Comparison of ENCODE assay signal across 9 mouse cellular contexts in genomic region chr17:62852822-62853608, GRCm38 (mm10). TPM values are rescaled to one million over a fixed set of nuclear protein-coding genes. Genes with fewer than 3 reads are reported as not detected.
DNase-seq lines count a peak whose midpoint lies in the region; ATAC-seq and TF ChIP-seq lines count a peak whose summit lies in the region.
"Had no signal": no experiment of that assay in that cellular context is flagged by ENCODE, and none has a peak within 500 bp of the region (broad histone marks: within the 10 kb centered on the region; RNA-seq: fewer than 3 reads in every experiment).

No protein-coding gene starts in this region.

- TF ChIP-seq CTCF in midbrain, postnatal 0 days (IDR thresholded peaks at IDR 0.05): no peak

- H3K9me3 ChIP-seq in intestine, embryonic 14.5 days (ENCODE audit: control insufficient read depth, low read length): no peaks in the 10 kb centered on the region
- no peaks in the 10 kb centered on the region for H3K9me3 ChIP-seq in intestine, embryonic 16.5 days (ENCODE audit: control insufficient read depth, low read length)
- H3K9me3 ChIP-seq in forebrain, embryonic 16.5 days (ENCODE audit: control insufficient read depth, low read length): no peaks in the 10 kb centered on the region
- no peaks in the 10 kb centered on the region for H3K9me3 ChIP-seq in midbrain, postnatal 0 days (ENCODE audit: low read length)
- H3K9me3 ChIP-seq: lung, embryonic 15.5 days had no signal

- H3K27ac ChIP-seq in intestine, embryonic 14.5 days (ENCODE audit: low read depth): no peak overlapping the region
- H3K27ac ChIP-seq in intestine, embryonic 16.5 days (ENCODE audit: low read length): no peak overlapping the region
- no peak overlapping the region for H3K27ac ChIP-seq in forebrain, embryonic 16.5 days (ENCODE audit: low read length)
- H3K27ac ChIP-seq in midbrain, postnatal 0 days (ENCODE audit: low read depth, low read length): no peak overlapping the region
- H3K27ac ChIP-seq: lung, embryonic 15.5 days had no signal

- no peak overlapping the region for H3K4me3 ChIP-seq in intestine, embryonic 14.5 days (ENCODE audit: low read depth, low read length)
- no peak overlapping the region for H3K4me3 ChIP-seq in intestine, embryonic 16.5 days (ENCODE audit: low read length)
- H3K4me3 ChIP-seq in forebrain, embryonic 16.5 days (replicated peaks; ENCODE audit: low read length): no peak overlapping the region
- no peak overlapping the region for H3K4me3 ChIP-seq in midbrain, postnatal 0 days (ENCODE audit: low read depth, low read length)
- H3K4me3 ChIP-seq: lung, embryonic 15.5 days had no signal

- 4% methylated on average over 3 of the region's 3 CpGs for WGBS in intestine, embryonic 14.5 days
- WGBS in intestine, embryonic 16.5 days: 13% methylated on average over 3 of the region's 3 CpGs
- 1% methylated on average over 3 of the region's 3 CpGs for WGBS in forebrain, embryonic 16.5 days
- 7% methylated on average over 3 of the region's 3 CpGs for WGBS in midbrain, postnatal 0 days

- ATAC-seq in intestine, embryonic 14.5 days (replicated peaks; ENCODE audit: low FRiP score, low TSS enrichment, low read depth): no peak
- no peak for ATAC-seq in intestine, embryonic 16.5 days
- peak; percentile 47; the same call in 1 of the 2 replicates for ATAC-seq in forebrain, embryonic 16.5 days
- 0 out of 2 replicates have a peak, but pooled peaks have one; percentile 29 for ATAC-seq in midbrain, postnatal 0 days (ENCODE audit: low FRiP score)

- 0 out of 2 replicates have a peak overlapping the region, but pooled peaks have one; percentile 4 for H3K4me2 ChIP-seq in intestine, embryonic 14.5 days (ENCODE audit: low read length)
- H3K4me2 ChIP-seq in intestine, embryonic 16.5 days (ENCODE audit: low read depth, low read length): no peak overlapping the region
- no peak overlapping the region for H3K4me2 ChIP-seq in forebrain, embryonic 16.5 days (ENCODE audit: low read length)
- H3K4me2 ChIP-seq in midbrain, postnatal 0 days (ENCODE audit: low read depth, low read length, poor library complexity, severe bottlenecking): peak overlapping the region; percentile 3; the same call in 1 of the 2 replicates
- H3K4me2 ChIP-seq: lung, embryonic 15.5 days had no signal

- H3K4me1 ChIP-seq in intestine, embryonic 14.5 days (replicated peaks; ENCODE audit: control insufficient read depth, insufficient read depth, low read length): peaks cover 39% of the 10 kb centered on the region
- H3K4me1 ChIP-seq in intestine, embryonic 16.5 days (ENCODE audit: control insufficient read depth, insufficient read depth, low read length): peaks cover 18% of the 10 kb centered on the region
- H3K4me1 ChIP-seq in forebrain, embryonic 16.5 days (replicated peaks; ENCODE audit: control insufficient read depth, insufficient read depth, low read length): 0 out of 2 replicates have a peak, but pooled peaks cover 4% of the 10 kb centered on the region
- peaks cover 5% of the 10 kb centered on the region; the same call in 1 of the 2 replicates for H3K4me1 ChIP-seq in midbrain, postnatal 0 days (ENCODE audit: insufficient read depth, low read length)

- no peaks in the 10 kb centered on the region for H3K27me3 ChIP-seq in intestine, embryonic 14.5 days (replicated peaks; ENCODE audit: control insufficient read depth, insufficient read depth, low read length)
- no peaks in the 10 kb centered on the region for H3K27me3 ChIP-seq in intestine, embryonic 16.5 days (replicated peaks; ENCODE audit: control insufficient read depth, insufficient read depth, low read length)
- no peaks in the 10 kb centered on the region for H3K27me3 ChIP-seq in forebrain, embryonic 16.5 days (replicated peaks; ENCODE audit: control insufficient read depth, insufficient read depth, low read length)
- H3K27me3 ChIP-seq in midbrain, postnatal 0 days (ENCODE audit: insufficient read depth, low read length): no peaks in the 10 kb centered on the region
- H3K27me3 ChIP-seq: lung, embryonic 15.5 days had no signal

- H3K36me3 ChIP-seq in intestine, embryonic 14.5 days (ENCODE audit: control insufficient read depth, insufficient read depth, low read length): no peaks in the 10 kb centered on the region
- H3K36me3 ChIP-seq in intestine, embryonic 16.5 days (ENCODE audit: control insufficient read depth, insufficient read depth, low read length): no peaks in the 10 kb centered on the region
- H3K36me3 ChIP-seq in forebrain, embryonic 16.5 days (ENCODE audit: control insufficient read depth, insufficient read depth): no peaks in the 10 kb centered on the region
- no peaks in the 10 kb centered on the region for H3K36me3 ChIP-seq in midbrain, postnatal 0 days (ENCODE audit: insufficient read depth, low read length)
- H3K36me3 ChIP-seq: lung, embryonic 15.5 days had no signal

- no peak for DNase-seq in intestine, embryonic 14.5 days (ENCODE audit: low spot score)
- peak; percentile 50 for DNase-seq in embryo, embryonic 10 days (ENCODE audit: low spot score)
- no peak for DNase-seq in midbrain, postnatal 0 days (ENCODE audit: low spot score)
- DNase-seq in left cerebral cortex, postnatal 14 days (ENCODE audit: low spot score in 2 of 2): no peak
- DNase-seq in lung, postnatal 4 days: no peak
- no peak for DNase-seq in thymus, postnatal 14 days

- no peak overlapping the region for H3K9ac ChIP-seq in intestine, embryonic 14.5 days (ENCODE audit: low read length)
- no peak overlapping the region for H3K9ac ChIP-seq in intestine, embryonic 16.5 days (ENCODE audit: low read depth, low read length)
- H3K9ac ChIP-seq in forebrain, embryonic 16.5 days (replicated peaks; ENCODE audit: low read depth, low read length): no peak overlapping the region
- H3K9ac ChIP-seq in midbrain, postnatal 0 days (replicated peaks; ENCODE audit: low read length, poor library complexity, severe bottlenecking): 0 out of 2 replicates have a peak overlapping the region, but pooled peaks have one; percentile 19
- H3K9ac ChIP-seq: lung, embryonic 15.5 days had no signal

- intact Hi-C loops in left cerebral cortex, postnatal 14 days (cut with DNase I): no loop called here

RNA-seq across cellular contexts. Expression of gene Efna5, which starts 28.1 kb away (rescaled TPM):
- polyA plus RNA-seq in intestine, embryonic 14.5 days (2014; fragmentation: Nextera tagmentation; extraction: Ambion mirVana): 42.4 and 51.1 TPM in 2 replicates
- polyA plus RNA-seq in intestine, embryonic 16.5 days (2015; fragmentation: Nextera tagmentation; extraction: Ambion mirVana): 20.2 TPM in 2 replicates
- 20.0 and 22.4 TPM in 2 replicates for polyA plus RNA-seq in forebrain, embryonic 16.5 days (2015; fragmentation: Nextera tagmentation; extraction: Ambion mirVana)
- total RNA-seq in midbrain, postnatal 0 days (2014; rRNA removed): 11.1 and 18.3 TPM in 2 replicates
- 48.1 and 59.5 TPM in 2 replicates for polyA plus RNA-seq in midbrain, postnatal 0 days (2015; fragmentation: Nextera tagmentation; extraction: Ambion mirVana)
- 10 to 100 TPM; 45.0 to 50.8 TPM for total RNA-seq in left cerebral cortex, postnatal 14 days (2021)

Comparison
In these comparisons a context has a peak if more than half of its experiments do, and no peak if none do; other contexts are left out.
1. H3K4me2 ChIP-seq: peak in intestine, embryonic 14.5 days (single experiment) and midbrain, postnatal 0 days (single experiment); none in intestine, embryonic 16.5 days (single experiment) and forebrain, embryonic 16.5 days (single experiment).
2. ATAC-seq: peak in forebrain, embryonic 16.5 days (single experiment) and midbrain, postnatal 0 days (single experiment); none in intestine, embryonic 14.5 days (single experiment) and intestine, embryonic 16.5 days (single experiment).